Mouse (Mus musculus) kidney, postnatal 4 days (tissue): ENCODE data around the gene Pde6h.

Experiments
- DNase-seq, 2 experiments: peaks; one replicate each; pipeline ENCODE4 v3.0.0; 2021; ENCODE audit warnings: mixed read lengths in 2 of 2

The Pde6h gene

GRCm38 (mm10) chr6:136912751-136913265 lies 10.8 kb upstream of the Pde6h start:
- DNase-seq: no peak

GRCm38 (mm10) chr6:136913384-136914126 lies 10.1 kb upstream of the Pde6h start:
- DNase-seq: peak; percentile 55 to 69

GRCm38 (mm10) chr6:136914234-136914633 lies 9.4 kb upstream of the Pde6h start:
- no peak for DNase-seq

- DNase-seq: peak; percentile 34 to 41
Observed at GRCm38 (mm10) chr6:136915721-136916395, 7.8 kb upstream of the Pde6h start.

- DNase-seq: no peak
Observed at GRCm38 (mm10) chr6:136917885-136918284, 5.7 kb upstream of the Pde6h start.

GRCm38 (mm10) chr6:136920320-136921257 lies 3.0 kb upstream of the Pde6h start:
- peak; percentile 76 to 81 for DNase-seq

- no peak for DNase-seq
Observed at GRCm38 (mm10) chr6:136921601-136922000, 2.0 kb upstream of the Pde6h start.

- no peak for DNase-seq
Observed at GRCm38 (mm10) chr6:136922080-136922479, 1.6 kb upstream of the Pde6h start, which contains the start of gene Erp27. Gene Erp27 (minus strand): TSS chr6:136922180.

- no peak for DNase-seq
Observed at GRCm38 (mm10) chr6:136922871-136923270, 761 bp upstream of the Pde6h start.

- DNase-seq: no peak
Observed at GRCm38 (mm10) chr6:136925049-136925448, 1.4 kb downstream of the Pde6h start.

- peak; percentile 56 to 67 for DNase-seq
Observed at GRCm38 (mm10) chr6:136927626-136928025, 4.0 kb downstream of the Pde6h start.

- DNase-seq: peak; percentile 53 to 70
Observed at GRCm38 (mm10) chr6:136930677-136931076, 7.0 kb downstream of the Pde6h start.

GRCm38 (mm10) chr6:136931246-136931645 lies 7.6 kb downstream of the Pde6h start:
- no peak for DNase-seq

- DNase-seq: no peak
Observed at GRCm38 (mm10) chr6:136934068-136934467, 10.4 kb downstream of the Pde6h start.

- DNase-seq: no peak
Observed at GRCm38 (mm10) chr6:136935233-136935632, 11.6 kb downstream of the Pde6h start.

- no peak for DNase-seq
Observed at GRCm38 (mm10) chr6:136936361-136936760, 12.7 kb downstream of the Pde6h start.

- DNase-seq: no peak
Observed at GRCm38 (mm10) chr6:136937117-136937516, 13.5 kb downstream of the Pde6h start.

- peak in 1 of 2 experiments; percentile 37 for DNase-seq
Observed at GRCm38 (mm10) chr6:136938331-136939126, 14.9 kb downstream of the Pde6h start.

GRCm38 (mm10) chr6:136939326-136940187 lies 15.9 kb downstream of the Pde6h start:
- no peak for DNase-seq

- DNase-seq: no peak
Observed at GRCm38 (mm10) chr6:136940188-136940960, 16.7 kb downstream of the Pde6h start.
